Comparison of ENCODE assay signal across 16 mouse cellular contexts in genomic region chr19:10599648-10600047, GRCm38 (mm10). TPM values are rescaled to one million over a fixed set of nuclear protein-coding genes. Genes with fewer than 3 reads are reported as not detected.
"Had no signal": no experiment of that assay in that cellular context is flagged by ENCODE, and none has a peak within 500 bp of the region (broad histone marks: within the 10 kb centered on the region; RNA-seq: fewer than 3 reads in every experiment).

No protein-coding gene starts in this region.

- H3K9ac ChIP-seq: neural tube, embryonic 15.5 days; stomach, embryonic 15.5 days had no signal

- H3K27me3 ChIP-seq: neural tube, embryonic 15.5 days; stomach, embryonic 15.5 days had no signal

- H3K27ac ChIP-seq: neural tube, embryonic 15.5 days; stomach, embryonic 15.5 days; stomach, postnatal 0 days had no signal

- DNase-seq: retina, postnatal 1 day; right cerebral cortex, adult 18-20 months; right cerebral cortex, postnatal 14 days; right cerebral cortex, postnatal 25 days; right cerebral cortex, postnatal 4 days; spleen, adult 18-20 months; thymus, adult 18-20 months; thymus, adult 2 months; thymus, postnatal 14 days; thymus, postnatal 25 days; thymus, postnatal 36 days; thymus, postnatal 4 days had no signal

- H3K9me3 ChIP-seq: neural tube, embryonic 15.5 days; stomach, embryonic 15.5 days had no signal

- H3K4me2 ChIP-seq: neural tube, embryonic 15.5 days; stomach, embryonic 15.5 days had no signal

- H3K36me3 ChIP-seq: stomach, embryonic 15.5 days had no signal

- H3K4me3 ChIP-seq: neural tube, embryonic 15.5 days; stomach, embryonic 15.5 days had no signal

RNA-seq across cellular contexts. Expression of gene Vwce, which starts 34.4 kb away (rescaled TPM):
- total RNA-seq: neutrophil, adult 5-6 weeks had no signal
